Mouse (Mus musculus) heart, embryonic 15.5 days (tissue): ENCODE data around the gene Ypel5. TPM values are rescaled to one million over a fixed set of nuclear protein-coding genes. Genes with fewer than 3 reads are reported as not detected.

Source experiments
- ATAC-seq: fragments of 200-750 bp; cut with Nextera tagmentation; replicated peaks from 2 replicates; pipeline ENCODE4 v1.8.0; 2017; ENCODE audit warnings: low read depth, moderate TSS enrichment; ENCODE audit not compliant: insufficient number of reproducible peaks, insufficient read depth, low FRiP score
- H3K27ac ChIP-seq: fragments of 300-500 bp; sonication (generic); 2 replicates; pipeline ENCODE4 v1.5.1; 2015; ENCODE audit warnings: mild to moderate bottlenecking, inconsistent platforms
- H3K27me3 ChIP-seq: fragments of 300-500 bp; sonication (generic); 2 replicates; pipeline ENCODE4 v1.6.1; 2015; ENCODE audit warnings: inconsistent platforms
- H3K36me3 ChIP-seq: fragments of 300-500 bp; sonication (generic); 2 replicates; pipeline ENCODE4 v1.6.1; 2015; ENCODE audit warnings: mild to moderate bottlenecking, inconsistent platforms
- H3K4me1 ChIP-seq: fragments of 300-500 bp; sonication (generic); replicated peaks from 2 replicates; pipeline ENCODE4 v1.6.1; 2015; ENCODE audit warnings: inconsistent platforms
- H3K4me2 ChIP-seq: fragments of 300-500 bp; sonication (generic); 2 replicates; pipeline ENCODE4 v1.6.1; 2015; ENCODE audit warnings: inconsistent platforms, mild to moderate bottlenecking, moderate library complexity
- H3K4me3 ChIP-seq: fragments of 300-500 bp; sonication (generic); 2 replicates; pipeline ENCODE4 v1.5.1; 2015; ENCODE audit warnings: mild to moderate bottlenecking, inconsistent platforms
- H3K9ac ChIP-seq: fragments of 300-500 bp; sonication (generic); 2 replicates; pipeline ENCODE4 v1.6.1; 2015; ENCODE audit warnings: mild to moderate bottlenecking, inconsistent platforms
- H3K9me3 ChIP-seq: fragments of 300-500 bp; sonication (generic); replicated peaks from 2 replicates; pipeline ENCODE4 v1.6.1; 2016; ENCODE audit warnings: inconsistent platforms
- WGBS: fragments of 180-500 bp; shearing (Covaris S2); methylation state at CpG from one replicate; pipeline ENCODE4 v1.1.7; 2015; ENCODE audit warnings: mixed read lengths; 5-methylcytosine and 5-hydroxymethylcytosine counted together
- polyA plus RNA-seq: library from polyadenylated mRNA; unstranded; fragments of >200 nt; fragmentation: Nextera tagmentation; extraction: Ambion mirVana; gene quantifications from 2 replicates; pipeline ENCODE4 v1.2.1, GENCODE M21; 2015

The Ypel5 gene
- polyA plus RNA-seq, 1 experiment from 2014 or later = 67.7 TPM

GRCm38 (mm10) chr17:72819714-72820113, 16.5 kb upstream of the Ypel5 start:
- H3K27ac ChIP-seq = no peak overlapping the region
- no peak overlapping the region for H3K4me3 ChIP-seq
- ATAC-seq = no peak
- H3K4me1 ChIP-seq = peaks cover 9% of the 10 kb centered on the region
- H3K27me3 ChIP-seq = no peaks in the 10 kb centered on the region
- no peak overlapping the region for H3K4me2 ChIP-seq
- H3K9ac ChIP-seq = no peak overlapping the region
- no peaks in the 10 kb centered on the region for H3K9me3 ChIP-seq
- no peaks in the 10 kb centered on the region for H3K36me3 ChIP-seq
- 41% methylated on average over 2 of the region's 2 CpGs for WGBS

GRCm38 (mm10) chr17:72820425-72820824, 15.8 kb upstream of the Ypel5 start:
- no peaks in the 10 kb centered on the region for H3K27me3 ChIP-seq
- H3K27ac ChIP-seq = peak overlapping the region; percentile 10; the same call in 1 of the 2 replicates
- no peaks in the 10 kb centered on the region for H3K36me3 ChIP-seq
- no peak overlapping the region for H3K9ac ChIP-seq
- no peak; the same call in 1 of the 2 replicates for ATAC-seq
- H3K4me2 ChIP-seq = no peak overlapping the region
- peaks cover 9% of the 10 kb centered on the region for H3K4me1 ChIP-seq
- no peak overlapping the region for H3K4me3 ChIP-seq
- WGBS = 9% methylated on average over 4 of the region's 4 CpGs
- no peaks in the 10 kb centered on the region for H3K9me3 ChIP-seq

- Histone ChIP-seq H3K4me1 (peaks cover 9% of the 10 kb centered on the region), H3K27me3 (no peaks in the 10 kb centered on the region), H3K9me3 (no peaks in the 10 kb centered on the region), H3K4me2 (no peak overlapping the region), H3K36me3 (no peaks in the 10 kb centered on the region), H3K4me3 (no peak overlapping the region), H3K9ac (no peak overlapping the region), H3K27ac (no peak overlapping the region)
- ATAC-seq = no peak
- 55% methylated on average over 1 of the region's 1 CpGs for whole genome bisulfite sequencing
Observed at GRCm38 (mm10) chr17:72821923-72822322, 14.3 kb upstream of the Ypel5 start.

- H3K4me1 ChIP-seq = peaks cover 16% of the 10 kb centered on the region
- no peak overlapping the region for H3K27ac ChIP-seq
- WGBS = 79% methylated on average over 3 of the region's 3 CpGs
- no peak overlapping the region for H3K4me2 ChIP-seq
- H3K4me3 ChIP-seq = no peak overlapping the region
- no peaks in the 10 kb centered on the region for H3K27me3 ChIP-seq
- no peaks in the 10 kb centered on the region for H3K9me3 ChIP-seq
- ATAC-seq = no peak
- H3K9ac ChIP-seq = no peak overlapping the region
- H3K36me3 ChIP-seq = no peaks in the 10 kb centered on the region
Observed at GRCm38 (mm10) chr17:72826916-72827534, 9.2 kb upstream of the Ypel5 start.

GRCm38 (mm10) chr17:72828027-72828678, 8.1 kb upstream of the Ypel5 start:
- H3K4me3 ChIP-seq = no peak overlapping the region

GRCm38 (mm10) chr17:72828687-72829086, 7.6 kb upstream of the Ypel5 start:
- 0 out of 2 replicates have a peak, but pooled peaks have one; percentile 7 for ATAC-seq
- H3K27ac ChIP-seq = no peak overlapping the region
- no peak overlapping the region for H3K9ac ChIP-seq
- H3K4me2 ChIP-seq = no peak overlapping the region
- WGBS = 56% methylated on average over 8 of the region's 8 CpGs
- peaks cover 16% of the 10 kb centered on the region for H3K4me1 ChIP-seq
- H3K9me3 ChIP-seq = no peaks in the 10 kb centered on the region
- H3K27me3 ChIP-seq = no peaks in the 10 kb centered on the region
- H3K4me3 ChIP-seq = no peak overlapping the region
- no peaks in the 10 kb centered on the region for H3K36me3 ChIP-seq

More at GRCm38 (mm10) chr17:72828027-72828678, 8.1 kb upstream of the Ypel5 start:
- H3K9me3 ChIP-seq = no peaks in the 10 kb centered on the region
- WGBS = 34% methylated on average over 3 of the region's 3 CpGs
- no peak overlapping the region for H3K4me2 ChIP-seq
- 0 out of 2 replicates have a peak, but pooled peaks have one; percentile 50 for ATAC-seq
- H3K36me3 ChIP-seq = no peaks in the 10 kb centered on the region
- no peak overlapping the region for H3K9ac ChIP-seq
- H3K4me1 ChIP-seq = peaks cover 16% of the 10 kb centered on the region
- no peaks in the 10 kb centered on the region for H3K27me3 ChIP-seq
- H3K27ac ChIP-seq = peak overlapping the region; percentile 20; the same call in 1 of the 2 replicates

GRCm38 (mm10) chr17:72837140-72837712, 973 bp downstream of the Ypel5 start:
- H3K4me3 ChIP-seq = peak overlapping the region; percentile 85
- peaks cover 5% of the 10 kb centered on the region; the same call in 1 of the 2 replicates for H3K36me3 ChIP-seq
- peak; percentile 65 for ATAC-seq
- H3K9ac ChIP-seq = peak overlapping the region; percentile 99
- peak overlapping the region; percentile 99 for H3K27ac ChIP-seq
- under 1% methylated on average over 65 of the region's 77 CpGs for WGBS
- H3K4me2 ChIP-seq = peak overlapping the region; percentile 63
- H3K27me3 ChIP-seq = no peaks in the 10 kb centered on the region
- peaks cover 22% of the 10 kb centered on the region for H3K4me1 ChIP-seq
- H3K9me3 ChIP-seq = no peaks in the 10 kb centered on the region

GRCm38 (mm10) chr17:72837824-72838474, 1.7 kb downstream of the Ypel5 start:
- H3K9ac ChIP-seq = peak overlapping the region; percentile 99
- 12% methylated on average over 8 of the region's 8 CpGs for WGBS
- peak overlapping the region; percentile 85 for H3K4me3 ChIP-seq
- peaks cover 22% of the 10 kb centered on the region for H3K4me1 ChIP-seq
- H3K27ac ChIP-seq = peak overlapping the region; percentile 99
- H3K9me3 ChIP-seq = no peaks in the 10 kb centered on the region
- no peaks in the 10 kb centered on the region for H3K27me3 ChIP-seq
- peaks cover 5% of the 10 kb centered on the region; the same call in 1 of the 2 replicates for H3K36me3 ChIP-seq
- no peak for ATAC-seq
- peak overlapping the region; percentile 63 for H3K4me2 ChIP-seq

- H3K9me3 ChIP-seq = no peaks in the 10 kb centered on the region
- no peak overlapping the region for H3K4me3 ChIP-seq
- peaks cover 22% of the 10 kb centered on the region for H3K4me1 ChIP-seq
- no peak overlapping the region for H3K9ac ChIP-seq
- WGBS = 83% methylated on average over 2 of the region's 2 CpGs
- no peaks in the 10 kb centered on the region for H3K27me3 ChIP-seq
- no peak for ATAC-seq
- H3K27ac ChIP-seq = no peak overlapping the region
- no peak overlapping the region for H3K4me2 ChIP-seq
- peaks cover 5% of the 10 kb centered on the region; the same call in 1 of the 2 replicates for H3K36me3 ChIP-seq
Observed at GRCm38 (mm10) chr17:72839000-72839399, 2.7 kb downstream of the Ypel5 start.

- Histone ChIP-seq H3K9ac (no peak overlapping the region), H3K4me1 (peaks cover 6% of the 10 kb centered on the region), H3K4me3 (no peak overlapping the region), H3K27me3 (no peaks in the 10 kb centered on the region), H3K27ac (no peak overlapping the region), H3K4me2 (no peak overlapping the region), H3K36me3 (peaks cover 26% of the 10 kb centered on the region), H3K9me3 (no peaks in the 10 kb centered on the region)
- ATAC-seq = no peak
- WGBS = 95% methylated on average over 6 of the region's 6 CpGs
Observed at GRCm38 (mm10) chr17:72844393-72844792, 8.1 kb downstream of the Ypel5 start.

- H3K4me1 ChIP-seq = peaks cover 3% of the 10 kb centered on the region
- no peak overlapping the region for H3K4me2 ChIP-seq
- 84% methylated on average over 7 of the region's 7 CpGs for WGBS
- H3K9me3 ChIP-seq = no peaks in the 10 kb centered on the region
- no peak overlapping the region for H3K4me3 ChIP-seq
- no peaks in the 10 kb centered on the region for H3K27me3 ChIP-seq
- peaks cover 26% of the 10 kb centered on the region for H3K36me3 ChIP-seq
- no peak overlapping the region for H3K27ac ChIP-seq
- no peak for ATAC-seq
- H3K9ac ChIP-seq = no peak overlapping the region
Observed at GRCm38 (mm10) chr17:72844949-72845490, 8.8 kb downstream of the Ypel5 start.
